Mouse (Mus musculus) kidney, postnatal 0 days (tissue): ENCODE measurements at regions not wholly inside any gene's neighbourhood (a gene's known extent, or its start where the extent isn't known, plus 50 kb on each side); places are given as distances from the start of the nearest gene placed in this dataset.
A peak's percentile ranks its signal among the peaks of the same experiment; 100 is the strongest.
"Not testable (repeated sequence)": the region's sequence is repeated elsewhere in the genome, so short reads cannot be mapped to it uniquely, and the experiment has no call there.

Experiments used
- ATAC-seq: fragments of 200-750 bp; cut with Nextera tagmentation; replicated peaks from 2 replicates; pipeline ENCODE4 v1.8.0; 2017; ENCODE audit warnings: low read depth, moderate number of reproducible peaks, moderate TSS enrichment, moderate library complexity; ENCODE audit not compliant: low FRiP score
- DNase-seq: peaks from one replicate; pipeline ENCODE4 v3.0.0-alpha.2; 2016; ENCODE audit warnings: low spot score
- H3K27ac ChIP-seq: fragments of 300-500 bp; sonication (generic); 2 replicates; pipeline ENCODE4 v1.5.1; 2014; ENCODE audit warnings: mild to moderate bottlenecking
- H3K27me3 ChIP-seq: fragments of 300-500 bp; sonication (generic); 2 replicates; pipeline ENCODE4 v1.6.1; 2014; ENCODE audit warnings: low read length, mixed read lengths; ENCODE audit not compliant: insufficient read depth
- H3K36me3 ChIP-seq: fragments of 300-500 bp; sonication (generic); 2 replicates; pipeline ENCODE4 v1.6.1; 2014; ENCODE audit warnings: low read length, mixed read lengths; ENCODE audit not compliant: insufficient read depth
- H3K4me1 ChIP-seq: fragments of 300-500 bp; sonication (generic); replicated peaks from 2 replicates; pipeline ENCODE4 v1.6.1; 2014; ENCODE audit warnings: antibody characterized with exemption, low read length, mixed read lengths; ENCODE audit not compliant: insufficient read depth
- H3K4me2 ChIP-seq: fragments of 300-500 bp; sonication (generic); 2 replicates; pipeline ENCODE4 v1.6.1; 2014; ENCODE audit warnings: mild to moderate bottlenecking, low read length, moderate library complexity, mixed read lengths
- H3K4me3 ChIP-seq: fragments of 300-500 bp; sonication (generic); replicated peaks from 2 replicates; pipeline ENCODE4 v1.5.1; 2014; ENCODE audit warnings: low read depth, low read length
- H3K9ac ChIP-seq: fragments of 300-500 bp; sonication (generic); 2 replicates; pipeline ENCODE4 v1.6.1; 2014; ENCODE audit warnings: low read depth, low read length
- H3K9me3 ChIP-seq: fragments of 300-500 bp; sonication (generic); replicated peaks from 2 replicates; pipeline ENCODE4 v1.6.1; 2016; ENCODE audit warnings: low read length, inconsistent platforms, mixed read lengths
- CTCF ChIP-seq: IDR thresholded peaks from 2 replicates; pipeline ENCODE4 v1.5.1; 2016; ENCODE audit warnings: antibody characterized with exemption, low read depth, mild to moderate bottlenecking, moderate library complexity
- WGBS: fragments of 180-500 bp; shearing (Covaris S2); extraction: QIAGEN DNeasy Blood & Tissue Kit; methylation state at CpG from one replicate; pipeline ENCODE4 v1.1.7; 2014; 5-methylcytosine and 5-hydroxymethylcytosine counted together

DNA sequence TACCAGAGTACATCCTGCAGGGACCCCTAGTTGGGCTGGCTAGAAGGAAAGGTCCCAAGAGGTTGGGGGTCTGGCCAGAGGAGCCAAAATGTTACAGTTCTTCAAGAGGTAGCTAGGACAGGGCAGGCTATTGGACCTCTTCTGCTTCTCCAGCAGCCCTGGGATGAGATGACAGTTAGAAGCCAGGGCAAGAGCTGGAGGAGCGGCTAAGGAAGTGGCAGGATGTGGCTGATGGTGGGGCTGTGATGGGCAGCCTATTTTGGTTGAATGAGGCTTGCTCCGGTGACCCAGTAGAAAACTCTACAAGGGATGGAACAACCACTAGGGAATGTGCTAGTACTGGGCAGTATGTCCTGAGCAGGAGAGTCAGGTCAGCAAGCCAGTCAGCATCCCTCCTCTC lies 82.8 kb downstream of the Ddx11 start:
- ATAC-seq (no peak), DNase-seq (no peak)
- Histone ChIP-seq H3K27ac (no peak overlapping the region), H3K27me3 (no peaks in the 10 kb centered on the region), H3K4me2 (no peak overlapping the region), H3K9me3 (no peaks in the 10 kb centered on the region), H3K4me1 (no peaks in the 10 kb centered on the region), H3K9ac (no peak overlapping the region), H3K4me3 (no peak overlapping the region), H3K36me3 (no peaks in the 10 kb centered on the region)
- WGBS, result 78% methylated on average over 2 of the region's 2 CpGs
- TF ChIP-seq CTCF, result no peak

DNA sequence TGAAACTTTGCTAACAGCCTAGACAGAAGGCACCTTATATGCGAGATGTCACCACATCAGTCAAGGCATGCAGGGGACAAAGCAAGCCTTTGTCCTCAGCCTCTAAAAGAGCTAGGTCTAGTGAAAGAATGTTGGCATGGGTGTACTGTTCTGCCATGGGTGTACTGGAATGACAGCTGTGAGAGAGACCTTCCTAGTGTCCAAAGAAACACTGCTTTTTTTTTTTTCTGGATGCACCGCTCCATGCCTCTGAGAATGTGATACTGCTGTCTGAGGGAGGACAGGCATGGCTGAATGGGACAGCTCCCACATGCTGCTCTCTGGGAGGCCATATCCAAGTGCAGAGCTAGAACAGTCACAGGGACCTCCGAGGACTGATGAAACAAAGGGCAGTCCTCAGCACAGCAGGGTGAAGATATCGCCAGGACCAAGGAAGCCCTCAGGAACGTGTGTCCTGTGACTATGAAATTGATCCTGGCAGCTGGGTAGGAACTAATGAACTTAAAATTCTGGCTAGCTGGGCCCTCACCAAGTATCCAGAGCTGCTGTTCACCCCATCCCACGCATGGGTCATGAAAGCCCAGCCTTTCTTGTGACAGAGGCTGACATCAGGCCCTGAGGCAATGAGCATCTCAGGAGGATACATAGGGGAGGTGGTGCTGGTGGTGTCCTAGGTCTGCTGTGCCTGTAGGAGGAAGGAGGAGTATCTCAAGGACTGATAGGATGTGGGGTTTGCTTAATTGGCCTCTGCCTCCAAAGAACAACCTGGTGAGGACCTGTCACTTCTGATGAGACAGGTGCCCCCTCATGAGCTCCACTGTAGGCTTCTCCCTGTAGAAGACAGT lies 84.6 kb downstream of the Ddx11 start:
- not testable (repeated sequence) for H3K36me3 ChIP-seq, H3K27ac ChIP-seq, H3K4me1 ChIP-seq, H3K4me2 ChIP-seq, H3K27me3 ChIP-seq, H3K4me3 ChIP-seq, H3K9me3 ChIP-seq, H3K9ac ChIP-seq
- ATAC-seq (peak; percentile 36; the same call in 1 of the 2 replicates), DNase-seq (peak; percentile 32)
- WGBS, result 46% methylated on average over 6 of the region's 6 CpGs

DNA sequence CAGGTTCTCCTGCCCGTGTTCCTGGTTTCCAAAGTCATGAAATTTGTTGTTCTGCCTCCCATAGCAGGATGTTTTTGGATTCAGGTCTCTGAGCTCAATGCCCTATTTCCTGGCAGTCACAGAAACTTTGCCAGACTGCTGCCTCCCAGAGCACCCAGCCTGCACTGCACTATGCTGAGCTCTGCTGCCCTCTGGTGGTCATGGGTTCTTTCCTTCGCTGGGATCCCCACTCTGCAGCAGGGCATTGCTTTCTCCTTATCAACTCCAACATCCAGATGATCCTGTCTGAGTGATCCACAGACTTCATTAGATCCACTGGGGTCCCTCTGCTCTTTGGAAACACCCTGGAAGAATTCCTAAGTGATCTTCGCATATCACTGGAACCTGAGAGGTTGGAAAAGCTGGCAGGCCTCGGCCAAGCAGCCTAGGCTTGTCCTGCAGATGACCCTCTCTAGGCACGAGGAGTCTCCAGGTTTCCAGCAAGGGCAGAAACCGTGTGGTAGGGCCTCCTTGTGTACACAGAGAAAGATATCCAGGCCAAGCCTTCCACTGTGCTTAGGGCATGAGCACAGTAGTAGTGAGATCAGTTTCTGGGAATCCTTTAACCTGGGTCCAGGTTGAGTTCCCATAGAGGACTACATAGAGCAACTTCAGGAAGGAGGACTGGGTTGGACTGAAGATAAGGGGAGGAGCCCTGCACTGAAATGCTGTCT lies 85.6 kb downstream of the Ddx11 start:
- peak; percentile 82 for ATAC-seq
- 25% methylated on average over 2 of the region's 6 CpGs for WGBS

DNA sequence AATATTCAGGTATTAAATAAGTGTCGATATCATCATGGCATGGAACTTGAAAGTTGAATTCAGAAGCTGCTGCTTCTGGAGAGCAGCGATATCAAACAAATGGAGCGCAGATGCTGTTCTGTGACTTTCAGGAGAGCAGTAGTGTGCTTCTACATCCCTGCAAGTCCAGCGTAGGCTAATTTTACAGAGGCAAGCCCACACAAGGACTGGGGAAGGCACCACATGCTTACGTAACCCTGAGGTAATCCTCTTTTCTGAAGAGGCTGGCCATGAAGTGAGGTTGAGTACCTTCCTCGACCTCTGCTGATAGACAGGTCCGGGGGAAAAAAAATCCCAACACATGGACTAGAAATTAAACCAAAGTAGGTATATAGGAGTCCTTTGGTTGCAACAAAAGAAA lies 88.2 kb downstream of the Ddx11 start:
- WGBS, result 88% methylated on average over 7 of the region's 7 CpGs
- H3K27ac ChIP-seq, result no peak overlapping the region
- no peak overlapping the region for H3K4me2 ChIP-seq
- H3K36me3 ChIP-seq, result no peaks in the 10 kb centered on the region
- DNase-seq, result no peak
- H3K27me3 ChIP-seq, result no peaks in the 10 kb centered on the region
- no peaks in the 10 kb centered on the region for H3K9me3 ChIP-seq
- H3K4me3 ChIP-seq, result no peak overlapping the region
- TF ChIP-seq CTCF, result no peak
- ATAC-seq, result no peak
- H3K9ac ChIP-seq, result no peak overlapping the region
- H3K4me1 ChIP-seq, result no peaks in the 10 kb centered on the region

More for the DNA sequence above, 85.6 kb downstream of the Ddx11 start:
- not testable (repeated sequence) for DNase-seq, H3K4me1 ChIP-seq, H3K4me2 ChIP-seq, H3K27ac ChIP-seq, H3K27me3 ChIP-seq, H3K9me3 ChIP-seq, H3K4me3 ChIP-seq, H3K9ac ChIP-seq, H3K36me3 ChIP-seq
- 0 out of 2 replicates have a peak, but pooled peaks have one; percentile 24 for TF ChIP-seq CTCF

DNA sequence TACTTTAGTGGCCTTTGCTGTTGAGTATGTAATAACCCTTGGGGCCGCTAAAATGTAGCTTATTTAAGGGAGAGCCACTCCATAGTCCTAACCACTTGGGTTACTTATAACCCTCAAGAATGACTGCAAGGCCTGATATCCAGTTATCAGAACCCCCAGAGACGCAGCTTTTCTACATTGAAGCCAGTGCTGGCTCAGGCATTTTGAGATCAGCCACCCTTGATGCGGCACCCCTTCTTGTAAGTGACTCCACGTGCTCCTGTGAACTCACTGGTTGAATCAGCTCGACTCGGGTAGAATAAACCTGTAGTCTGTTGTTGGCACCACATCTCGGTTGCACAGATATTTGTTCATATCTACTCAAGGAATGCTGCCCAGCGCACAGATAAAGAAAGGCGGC lies 89.3 kb downstream of the Ddx11 start:
- no peak overlapping the region for H3K27ac ChIP-seq
- WGBS, result 94% methylated on average over 9 of the region's 9 CpGs
- ATAC-seq (no peak), DNase-seq (no peak)
- H3K9ac ChIP-seq, result no peak overlapping the region
- no peak for TF ChIP-seq CTCF
- no peaks in the 10 kb centered on the region for H3K9me3 ChIP-seq
- no peaks in the 10 kb centered on the region for H3K36me3 ChIP-seq
- H3K4me1 ChIP-seq, result no peaks in the 10 kb centered on the region
- no peak overlapping the region for H3K4me2 ChIP-seq
- no peak overlapping the region for H3K4me3 ChIP-seq
- H3K27me3 ChIP-seq, result no peaks in the 10 kb centered on the region

DNA sequence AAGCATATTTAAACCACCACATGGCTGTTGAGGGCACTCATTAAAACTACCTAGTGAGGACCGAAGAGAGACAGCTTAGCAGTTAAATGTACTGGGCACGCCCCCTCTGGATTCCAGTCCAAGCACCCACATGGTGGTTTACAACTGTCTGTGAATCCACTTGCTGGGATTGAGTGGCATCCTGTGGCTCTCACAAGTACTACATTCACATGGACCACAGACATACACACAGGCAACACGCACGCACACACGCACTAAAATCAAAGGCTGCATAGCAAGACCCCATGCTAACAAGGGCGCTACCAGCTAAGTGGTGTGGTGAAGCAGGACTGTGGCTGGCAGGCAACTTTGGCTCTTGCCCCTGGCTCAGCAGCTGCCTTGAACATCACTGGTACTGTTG lies 95.0 kb downstream of the Ddx11 start:
- Histone ChIP-seq H3K9ac (no peak overlapping the region), H3K4me2 (no peak overlapping the region), H3K4me1 (no peaks in the 10 kb centered on the region), H3K4me3 (no peak overlapping the region), H3K9me3 (no peaks in the 10 kb centered on the region), H3K27ac (no peak overlapping the region), H3K27me3 (no peaks in the 10 kb centered on the region), H3K36me3 (no peaks in the 10 kb centered on the region)
- no peak for ATAC-seq
- DNase-seq, result no peak
- TF ChIP-seq CTCF, result 0 out of 2 replicates have a peak, but pooled peaks have one; percentile 3
- WGBS, result 93% methylated on average over 6 of the region's 6 CpGs
